Mouse (Mus musculus): ENCODE measurements around the gene Hbb-bh2. TPM values are rescaled to one million over a fixed set of nuclear protein-coding genes. Genes with fewer than 3 reads are reported as not detected.

Hbb-bh2 gene
- polyA plus RNA-seq (2012; ENCODE audit: low replicate concordance): not detected in 2 replicates

DNA sequence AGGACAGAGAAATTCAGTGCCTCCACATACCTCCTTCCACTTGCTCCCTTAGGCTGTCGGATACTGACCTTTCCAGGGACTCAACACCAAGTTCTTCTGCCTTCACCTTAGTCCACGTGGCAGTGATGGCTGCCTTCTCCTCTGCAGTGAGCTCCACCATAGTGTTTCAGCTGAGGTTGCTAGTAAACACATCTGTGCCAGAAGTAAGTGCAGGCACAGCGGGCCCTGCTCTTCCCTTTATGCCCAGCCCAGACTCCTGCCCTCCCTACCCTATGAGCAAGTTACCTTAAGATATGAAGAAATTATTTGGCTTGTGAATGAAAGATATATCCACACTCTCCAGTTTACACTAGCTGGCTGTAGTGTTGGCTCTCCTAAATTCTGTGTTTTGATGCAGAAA is at the start of gene Hbb-bh2:
Gene Hbb-bh2, minus strand, starts transcription at position 253 of the 400 bp plus-strand sequence.

DNA sequence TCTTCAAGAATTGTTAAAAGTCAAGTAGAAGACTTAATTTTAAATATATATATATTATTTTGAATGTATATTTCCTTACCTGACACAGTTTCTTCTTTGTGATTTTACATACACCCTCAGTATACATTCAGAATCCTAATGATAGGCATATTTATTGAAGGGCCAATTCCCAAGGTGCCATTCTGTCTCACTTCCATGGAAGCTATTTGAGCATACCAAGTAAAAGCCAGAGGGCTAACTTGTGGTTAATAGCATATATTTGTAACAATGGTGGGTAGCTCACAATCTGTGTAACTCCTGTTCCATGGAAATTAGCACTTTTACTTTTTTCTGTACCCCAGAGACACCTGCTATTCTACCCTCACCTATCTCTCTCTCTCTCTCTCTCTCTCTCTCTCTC is 45.8 kb upstream of the Hbb-bh2 start, which contains the start of gene Olfr66:
Gene Olfr66, minus strand, starts transcription at position 101 of the 400 bp plus-strand sequence.

DNA sequence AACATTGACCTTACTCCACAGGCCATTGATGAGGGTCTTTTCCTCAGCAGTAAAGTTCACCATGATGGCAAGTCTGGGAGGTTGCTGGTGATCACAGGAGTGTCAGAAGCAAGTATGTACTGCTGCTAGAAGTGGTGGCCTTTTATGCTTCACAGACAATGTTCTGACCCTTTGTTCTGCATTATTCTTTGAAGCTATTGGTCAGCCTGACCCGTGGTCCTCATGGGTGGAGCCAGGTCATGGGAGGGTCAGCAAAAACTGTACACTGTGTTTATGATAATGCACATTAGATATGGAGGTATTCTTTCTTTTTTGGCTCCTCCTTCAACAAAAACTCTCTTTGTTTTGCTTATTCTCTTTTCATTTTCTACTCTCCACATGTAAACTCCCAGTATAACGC is 12.8 kb upstream of the Hbb-bh2 start, which contains the start of gene Hbb-y:
Gene Hbb-y, minus strand, starts transcription at position 127 of the 400 bp plus-strand sequence.

DNA sequence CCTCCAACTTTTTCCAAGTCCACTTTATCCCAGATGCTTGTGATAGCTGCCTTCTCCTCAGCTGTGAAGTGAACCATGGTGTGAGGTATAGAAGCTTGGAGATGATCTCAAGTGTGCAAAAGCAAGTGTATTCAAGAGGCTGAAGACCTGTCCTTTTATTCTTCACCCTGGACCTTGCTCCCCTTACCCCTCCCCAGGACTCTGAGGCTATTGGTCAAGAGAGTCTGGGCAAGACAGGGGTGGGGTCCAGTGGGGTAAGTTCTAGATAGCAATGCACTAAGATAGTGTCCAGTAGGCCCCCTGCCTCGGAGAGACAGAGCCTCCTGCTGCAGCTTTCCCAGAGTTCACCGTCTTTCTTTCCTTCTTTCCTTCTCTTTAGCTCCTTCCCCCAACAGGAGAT is 2.7 kb upstream of the Hbb-bh2 start, which contains the start of gene Hbb-bh1:
Gene Hbb-bh1, minus strand, starts transcription at position 131 of the 400 bp plus-strand sequence.

DNA sequence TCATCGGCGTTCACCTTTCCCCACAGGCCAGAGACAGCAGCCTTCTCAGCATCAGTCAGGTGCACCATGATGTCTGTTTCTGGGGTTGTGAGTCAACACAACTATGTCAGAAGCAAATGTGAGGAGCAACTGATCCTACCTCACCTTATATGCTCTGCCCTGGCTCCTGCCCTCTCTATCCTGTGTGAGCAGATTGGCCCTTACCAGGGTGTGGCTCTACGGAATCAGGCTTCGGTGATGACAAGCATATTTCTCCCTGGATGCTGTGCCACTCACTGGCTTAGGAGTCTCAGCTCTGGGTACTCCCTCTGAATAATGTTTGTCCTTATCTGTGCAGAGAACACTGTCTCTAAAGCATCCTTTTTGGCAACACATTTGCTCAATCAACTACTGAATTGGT is 12.5 kb downstream of the Hbb-bh2 start, which contains the start of gene Hbb-bs:
Gene Hbb-bs, minus strand, starts transcription at position 289 of the 400 bp plus-strand sequence.

DNA sequence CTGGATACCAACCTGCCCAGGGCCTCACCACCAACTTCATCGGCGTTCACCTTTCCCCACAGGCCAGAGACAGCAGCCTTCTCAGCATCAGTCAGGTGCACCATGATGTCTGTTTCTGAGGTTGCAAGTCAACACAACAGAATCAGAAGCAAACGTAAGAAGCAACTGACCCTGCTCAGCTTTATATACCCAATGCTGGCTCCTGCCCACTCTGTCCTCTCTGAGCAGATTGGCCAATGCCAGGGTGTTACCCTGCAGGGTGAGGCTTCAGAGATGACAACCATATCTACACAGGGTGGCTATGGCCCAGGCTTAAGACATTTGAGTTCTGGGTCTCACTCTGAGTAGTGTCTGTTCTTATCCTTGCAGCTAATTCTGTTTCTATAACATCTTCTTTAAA is 26.6 kb downstream of the Hbb-bh2 start, which contains the start of gene Hbb-bt:
Gene Hbb-bt, minus strand, starts transcription at position 231 of the 400 bp plus-strand sequence.

DNA sequence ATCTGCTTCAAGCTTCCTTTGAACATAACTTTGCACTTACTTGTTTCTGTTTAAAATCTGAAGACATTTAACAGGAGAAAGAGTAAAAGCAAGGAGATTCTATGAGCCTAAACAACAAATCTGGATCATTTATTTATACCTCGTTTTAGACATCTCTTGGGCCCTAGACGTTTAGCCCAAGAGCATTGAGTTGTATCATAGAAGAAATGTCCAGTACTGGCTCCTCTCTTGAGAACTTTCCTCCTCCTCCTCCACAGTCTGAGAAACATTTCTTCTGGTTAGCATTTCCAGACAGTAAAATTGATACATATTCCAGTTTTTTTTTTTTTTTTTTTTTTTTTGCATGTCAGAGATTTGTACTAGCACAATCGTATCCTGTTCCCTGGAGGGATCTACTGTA is 48.6 kb downstream of the Hbb-bh2 start, which contains the start of gene Olfr67:
Gene Olfr67, minus strand, starts transcription at position 101 of the 400 bp plus-strand sequence.

Other genes starting within 250 kb of the Hbb-bh2 start
- gene Olfr619, start 239.9 kb downstream of the Hbb-bh2 start, polyA plus RNA-seq (2012; ENCODE audit: low replicate concordance): not detected in 2 replicates
- not detected in 2 replicates for gene Olfr620, start 228.0 kb downstream of the Hbb-bh2 start, polyA plus RNA-seq (2012; ENCODE audit: low replicate concordance)
- not detected in 2 replicates for gene Olfr622, start 197.8 kb downstream of the Hbb-bh2 start, polyA plus RNA-seq (2012; ENCODE audit: low replicate concordance)
- gene Olfr623, start 176.8 kb downstream of the Hbb-bh2 start, polyA plus RNA-seq (2012; ENCODE audit: low replicate concordance): not detected in 2 replicates
- not detected in 2 replicates for gene Olfr624, start 169.3 kb downstream of the Hbb-bh2 start, polyA plus RNA-seq (2012; ENCODE audit: low replicate concordance)
- not detected in 2 replicates for gene Olfr625-ps1, start 157.8 kb downstream of the Hbb-bh2 start, polyA plus RNA-seq (2012; ENCODE audit: low replicate concordance)
- gene Olfr243, start 125.8 kb downstream of the Hbb-bh2 start, polyA plus RNA-seq (2012; ENCODE audit: low replicate concordance): not detected in 2 replicates
- not detected in 2 replicates for gene Olfr628, start 110.1 kb downstream of the Hbb-bh2 start, polyA plus RNA-seq (2012; ENCODE audit: low replicate concordance)
- not detected in 2 replicates for gene Olfr629, start 95.6 kb downstream of the Hbb-bh2 start, polyA plus RNA-seq (2012; ENCODE audit: low replicate concordance)
- gene Olfr630, start 83.2 kb downstream of the Hbb-bh2 start, polyA plus RNA-seq (2012; ENCODE audit: low replicate concordance): not detected in 2 replicates
- gene Olfr69, start 68.9 kb downstream of the Hbb-bh2 start, polyA plus RNA-seq (2012; ENCODE audit: low replicate concordance): not detected in 2 replicates
- gene Olfr68, start 60.8 kb downstream of the Hbb-bh2 start, polyA plus RNA-seq (2012; ENCODE audit: low replicate concordance): not detected in 2 replicates
- gene Olfr67, start 48.7 kb downstream of the Hbb-bh2 start, polyA plus RNA-seq (2012; ENCODE audit: low replicate concordance): not detected in 2 replicates
- 80.8 and 4,115 TPM in 2 replicates for gene Hbb-bt, start 26.5 kb downstream of the Hbb-bh2 start, polyA plus RNA-seq (2012; ENCODE audit: low replicate concordance)
- gene Hbb-bs, start 12.4 kb downstream of the Hbb-bh2 start, polyA plus RNA-seq (2012; ENCODE audit: low replicate concordance): 6,525 and 69,736 TPM in 2 replicates
- gene Hbb-bh1, start 2.6 kb upstream of the Hbb-bh2 start, polyA plus RNA-seq (2012; ENCODE audit: low replicate concordance): not detected in 2 replicates
- not detected in 2 replicates for gene Hbb-y, start 12.7 kb upstream of the Hbb-bh2 start, polyA plus RNA-seq (2012; ENCODE audit: low replicate concordance)
- gene Olfr66, start 45.7 kb upstream of the Hbb-bh2 start, polyA plus RNA-seq (2012; ENCODE audit: low replicate concordance): 0.15 TPM in 1 of 2 replicates, not detected in the other
- gene Olfr64, start 54.0 kb upstream of the Hbb-bh2 start, polyA plus RNA-seq (2012; ENCODE audit: low replicate concordance): not detected in 2 replicates
- gene Olfr65, start 63.0 kb upstream of the Hbb-bh2 start, polyA plus RNA-seq (2012; ENCODE audit: low replicate concordance): not detected in 2 replicates
- gene Olfr631, start 88.3 kb upstream of the Hbb-bh2 start, polyA plus RNA-seq (2012; ENCODE audit: low replicate concordance): not detected in 2 replicates
- gene Olfr632, start 93.8 kb upstream of the Hbb-bh2 start, polyA plus RNA-seq (2012; ENCODE audit: low replicate concordance): not detected in 2 replicates
- not detected in 2 replicates for gene Olfr633, start 103.9 kb upstream of the Hbb-bh2 start, polyA plus RNA-seq (2012; ENCODE audit: low replicate concordance)
- 0.02 and 0.03 TPM in 2 replicates for gene Olfr635, start 130.6 kb upstream of the Hbb-bh2 start, polyA plus RNA-seq (2012; ENCODE audit: low replicate concordance)
- not detected in 2 replicates for gene Olfr638, start 158.2 kb upstream of the Hbb-bh2 start, polyA plus RNA-seq (2012; ENCODE audit: low replicate concordance)
- gene Olfr639, start 176.8 kb upstream of the Hbb-bh2 start, polyA plus RNA-seq (2012; ENCODE audit: low replicate concordance): not detected in 2 replicates
- gene Olfr640, start 185.1 kb upstream of the Hbb-bh2 start, polyA plus RNA-seq (2012; ENCODE audit: low replicate concordance): not detected in 2 replicates
- not detected in 2 replicates for gene Olfr641, start 194.9 kb upstream of the Hbb-bh2 start, polyA plus RNA-seq (2012; ENCODE audit: low replicate concordance)
- gene Olfr642, start 212.1 kb upstream of the Hbb-bh2 start, polyA plus RNA-seq (2012; ENCODE audit: low replicate concordance): not detected in 2 replicates
- 0.04 TPM in 1 of 2 replicates, not detected in the other for gene 4930516K23Rik, start 220.9 kb upstream of the Hbb-bh2 start, polyA plus RNA-seq (2012; ENCODE audit: low replicate concordance)
- not detected in 2 replicates for gene Olfr644, start 231.3 kb upstream of the Hbb-bh2 start, polyA plus RNA-seq (2012; ENCODE audit: low replicate concordance)
- gene Olfr645, start 244.9 kb upstream of the Hbb-bh2 start, polyA plus RNA-seq (2012; ENCODE audit: low replicate concordance): not detected in 2 replicates

All from hematopoietic multipotent progenitor cell, adult 10-12 weeks (in vitro differentiated cells).